Mouse (Mus musculus): ENCODE measurements around the gene Srsf7.

The Srsf7 gene

DNA sequence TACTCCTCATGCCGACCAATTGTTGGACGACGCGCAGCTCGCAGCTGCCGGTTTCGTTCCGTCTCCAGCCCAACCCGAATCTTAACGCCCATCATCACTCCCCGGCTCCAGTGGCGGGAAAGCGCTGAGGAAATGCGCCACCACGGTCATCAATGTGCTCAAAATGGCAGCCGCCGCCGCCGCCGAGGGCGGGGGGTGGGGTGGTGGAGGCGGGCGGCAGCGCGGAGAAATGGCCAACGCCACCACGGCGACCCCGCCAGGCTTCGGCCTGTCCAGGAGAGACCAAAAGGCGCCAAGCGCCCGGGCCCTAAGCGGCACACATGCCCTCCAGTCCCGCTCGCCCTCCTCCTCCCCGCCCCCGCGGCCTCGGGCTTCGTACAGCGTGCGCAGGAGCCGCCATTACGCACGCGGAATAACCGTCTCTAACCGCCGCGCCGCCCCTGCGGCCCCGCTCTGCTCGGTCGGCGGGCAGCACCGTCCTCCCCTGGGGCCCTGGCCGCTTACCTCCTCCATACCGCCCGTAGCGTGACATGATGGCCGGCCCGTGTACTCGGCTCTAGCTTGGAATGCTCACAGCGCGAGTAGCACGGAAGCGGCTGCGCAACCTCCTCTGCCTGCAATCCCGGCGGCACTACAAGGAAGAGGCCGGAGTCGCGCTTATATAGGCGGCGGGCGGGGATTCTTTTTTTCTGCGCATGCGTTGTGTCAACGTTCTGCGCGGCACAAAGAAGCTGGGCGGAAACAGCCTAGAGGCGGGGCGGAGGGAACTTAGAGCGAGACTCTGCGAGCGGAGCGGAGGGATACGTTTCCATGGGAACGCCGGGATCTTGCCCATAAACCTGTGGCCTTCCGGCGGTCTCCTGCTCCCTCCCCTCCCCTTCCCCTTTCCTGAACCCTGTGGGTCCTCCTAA lies at the start of gene Srsf7, which contains the start of gene Ttc39d:
TSS of gene Srsf7 (minus strand) at position 637 of the 911 bp plus-strand sequence.
TSS of gene Ttc39d (plus strand) at position 790 of the 911 bp plus-strand sequence.
- ChIA-PET POLR2A (interaction anchor here (0.5 to 10.7 kb wide), 264 partner anchors 9 to 1292 kb away, joined by 3 to 146 read pairs (median 4); partner anchors contain the start of genes Gemin6 (in 4 of the 4), Morn2 (in 3 of the 4), Atl2 (in 2 of the 4) and Dhx57 (in 2 of the 4)), CTCF (interaction anchor here in 1 of 4 experiments (0.6 to 1.2 kb wide), 2 partner anchors 352 to 358 kb away, joined by 3 to 4 read pairs; no protein-coding TSS in a partner anchor)

DNA sequence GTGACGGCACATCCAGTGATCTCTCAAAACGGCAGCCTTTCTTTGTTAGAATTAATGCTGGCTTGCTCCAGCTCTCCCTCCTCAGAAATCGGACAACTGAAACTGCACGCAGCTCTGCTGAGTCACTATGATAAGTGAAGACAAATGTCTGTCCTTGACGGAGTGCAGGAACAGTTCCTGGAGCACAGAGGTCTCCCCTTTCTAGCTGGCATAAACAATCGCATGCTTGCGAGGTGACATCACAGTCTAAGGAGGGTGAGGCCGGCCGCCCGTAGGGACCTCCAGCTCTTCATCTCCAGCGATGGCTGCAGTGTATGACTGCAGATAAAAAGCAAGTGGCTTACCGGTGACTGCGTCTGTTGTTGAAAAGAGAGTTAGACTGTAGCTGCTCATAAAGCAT lies 48.1 kb upstream of the Srsf7 start:
- POLR2A ChIA-PET: interaction anchor here (0.6 to 10.7 kb wide), 136 partner anchors 8 to 1341 kb away, joined by 3 to 267 read pairs (median 4); partner anchors contain the start of genes Dhx57 (in 4 of the 4), Gemin6 (in 4 of the 4), Morn2 (in 4 of the 4) and Srsf7 (in 4 of the 4)

DNA sequence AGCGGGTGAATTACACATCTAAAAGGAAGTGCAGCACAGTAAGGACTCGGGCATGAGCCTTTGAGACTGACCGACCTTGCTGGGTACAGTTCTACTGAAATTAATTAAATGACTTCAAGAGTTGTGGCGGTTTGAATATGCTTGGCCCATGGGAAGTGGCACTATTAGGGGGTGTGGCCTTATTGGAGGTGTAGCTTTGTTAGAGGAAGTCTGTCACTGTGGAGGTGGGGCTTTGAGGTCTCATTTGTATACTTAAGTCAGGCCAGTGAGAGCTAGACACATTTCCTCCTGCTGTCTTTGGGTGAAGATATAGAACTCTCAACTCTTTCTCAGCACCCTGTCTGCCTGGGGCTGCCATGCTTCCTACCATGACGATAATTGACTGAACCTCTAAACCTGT lies 47.3 kb upstream of the Srsf7 start:
- POLR2A ChIA-PET: interaction anchor here (0.5 to 10.7 kb wide), 126 partner anchors 8 to 555 kb away, joined by 3 to 267 read pairs (median 5); partner anchors contain the start of genes Dhx57 (in 4 of the 4), Gemin6 (in 4 of the 4), Morn2 (in 4 of the 4) and Srsf7 (in 4 of the 4)
- CTCF ChIA-PET: interaction anchor here in 3 of 4 experiments (0.6 to 1.9 kb wide), 6 partner anchors 12 to 306 kb away, joined by 3 to 8 read pairs (median 3); no protein-coding TSS in a partner anchor

More for the DNA sequence above, 48.1 kb upstream of the Srsf7 start:
- CTCF ChIA-PET: interaction anchor here in 3 of 4 experiments (0.6 to 1.9 kb wide), 7 partner anchors 13 to 306 kb away, joined by 3 to 8 read pairs (median 3); no protein-coding TSS in a partner anchor

DNA sequence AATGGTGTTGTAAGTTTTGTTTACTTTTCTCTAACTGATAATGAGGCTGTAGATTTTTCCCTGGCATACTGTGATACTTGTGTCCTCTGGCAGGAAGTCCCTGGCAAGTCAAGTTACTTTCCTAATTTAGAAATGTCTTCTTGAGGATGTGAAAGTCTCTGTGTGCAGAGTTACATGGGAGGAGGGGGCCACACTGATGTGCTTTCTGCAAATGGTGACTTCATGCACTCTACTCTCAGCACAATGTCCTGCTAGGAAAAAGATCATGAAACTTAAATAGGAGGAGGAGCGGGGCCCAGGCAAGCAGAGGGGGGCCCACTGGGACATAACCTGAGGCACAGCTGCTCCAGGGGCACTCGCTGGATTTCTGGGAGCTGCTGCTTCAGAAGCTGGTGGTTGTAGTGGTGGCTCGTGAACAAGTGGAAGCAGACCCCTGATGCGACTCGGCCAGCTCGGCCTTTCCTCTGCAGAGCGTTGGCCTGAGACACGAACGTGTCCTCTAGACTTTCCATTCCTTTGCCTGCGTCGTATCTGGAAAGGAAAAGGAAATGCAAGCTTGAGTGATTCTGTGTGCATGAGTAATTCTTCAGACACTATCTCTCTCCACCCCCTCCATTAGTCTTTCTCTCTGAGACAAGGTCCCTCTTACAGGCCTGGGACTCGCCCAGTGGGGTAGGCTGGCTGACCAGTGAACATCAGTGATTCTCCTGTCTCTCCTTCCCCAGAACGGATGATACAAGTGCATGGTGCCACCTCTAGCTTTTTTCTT lies 45.8 kb upstream of the Srsf7 start:
- POLR2A ChIA-PET: interaction anchor here (0.6 to 10.7 kb wide), 20 partner anchors 11 to 857 kb away, joined by 3 to 267 read pairs (median 38); partner anchors contain the start of genes Srsf7 (in 4 of the 4), Ttc39d (in 4 of the 4), Dhx57 (in 2 of the 4) and Gemin6 (in 2 of the 4)

GRCm38 (mm10) chr17:80243116-80243515 lies 36.0 kb upstream of the Srsf7 start:
- CTCF ChIA-PET: no interaction called here
- POLR2A ChIA-PET: interaction anchor here in 3 of 4 experiments (1.5 to 13.0 kb wide), 9 partner anchors 8 to 43 kb away, joined by 4 to 267 read pairs (median 13); partner anchors contain the start of genes Srsf7 (in 2 of the 3), Ttc39d (in 2 of the 3) and Gemin6 (in 1 of the 3)

More for the DNA sequence above, 45.8 kb upstream of the Srsf7 start:
- CTCF ChIA-PET: interaction anchor here in 3 of 4 experiments (0.5 to 0.7 kb wide), 5 partner anchors 16 to 130 kb away, joined by 3 to 8 read pairs (median 4); no protein-coding TSS in a partner anchor

- POLR2A ChIA-PET: interaction anchor here (0.9 to 13.0 kb wide), 15 partner anchors 8 to 48 kb away, joined by 3 to 267 read pairs (median 7); partner anchors contain the start of genes Srsf7 (in 3 of the 4), Ttc39d (in 3 of the 4), Dhx57 (in 1 of the 4) and Gemin6 (in 1 of the 4)
- CTCF ChIA-PET: interaction anchor here in 3 of 4 experiments (0.5 to 1.9 kb wide), 7 partner anchors 8 to 319 kb away, joined by 3 to 8 read pairs (median 3); partner anchors contain the start of gene Gemin6 (in 1 of the 3)
Observed at GRCm38 (mm10) chr17:80241594-80241993, 34.5 kb upstream of the Srsf7 start.

DNA sequence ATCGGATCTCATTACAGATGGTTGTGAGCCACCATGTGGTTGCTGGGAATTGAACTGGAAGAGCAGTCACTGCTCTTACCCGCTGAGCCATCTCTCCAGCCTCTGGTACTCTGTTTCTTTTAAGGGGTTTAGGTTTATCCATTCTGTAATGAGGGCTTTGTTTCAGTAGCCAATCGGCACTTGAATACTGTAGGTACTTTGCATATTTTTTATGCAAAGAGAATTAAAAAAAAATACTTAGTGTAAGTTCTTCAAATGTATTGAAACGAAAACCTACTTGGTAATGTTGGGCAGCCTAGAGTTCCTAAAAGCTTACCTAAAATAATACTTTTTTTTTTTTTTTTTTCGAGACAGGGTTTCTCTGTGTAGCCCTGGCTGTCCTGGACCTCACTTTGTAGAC lies 30.4 kb upstream of the Srsf7 start:
- ChIA-PET POLR2A (interaction anchor here (0.6 to 13.0 kb wide), 9 partner anchors 8 to 1138 kb away, joined by 3 to 267 read pairs (median 26); partner anchors contain the start of genes Srsf7 (in 3 of the 4), Ttc39d (in 3 of the 4), Dhx57 (in 1 of the 4) and Gemin6 (in 1 of the 4)), CTCF (interaction anchor here in 1 of 4 experiments (1.3 kb wide), 1 partner anchor 14 kb away, joined by 3 read pairs; the partner anchor contains the start of gene Gemin6)

- ChIA-PET POLR2A (interaction anchor here in 3 of 4 experiments (0.7 to 13.0 kb wide), 14 partner anchors 8 to 53 kb away, joined by 3 to 267 read pairs (median 6); partner anchors contain the start of genes Gemin6 (in 3 of the 3), Srsf7 (in 2 of the 3), Ttc39d (in 2 of the 3) and Dhx57 (in 1 of the 3)), CTCF (interaction anchor here in 2 of 4 experiments (0.7 to 1.3 kb wide), 4 partner anchors 13 to 341 kb away, joined by 3 to 4 read pairs (median 3); partner anchors contain the start of genes Cdkl4 (in 1 of the 2) and Gemin6 (in 1 of the 2))
Observed at GRCm38 (mm10) chr17:80236805-80237204, 29.7 kb upstream of the Srsf7 start.

GRCm38 (mm10) chr17:80235477-80235876 lies 28.4 kb upstream of the Srsf7 start:
- CTCF ChIA-PET: no interaction called here

DNA sequence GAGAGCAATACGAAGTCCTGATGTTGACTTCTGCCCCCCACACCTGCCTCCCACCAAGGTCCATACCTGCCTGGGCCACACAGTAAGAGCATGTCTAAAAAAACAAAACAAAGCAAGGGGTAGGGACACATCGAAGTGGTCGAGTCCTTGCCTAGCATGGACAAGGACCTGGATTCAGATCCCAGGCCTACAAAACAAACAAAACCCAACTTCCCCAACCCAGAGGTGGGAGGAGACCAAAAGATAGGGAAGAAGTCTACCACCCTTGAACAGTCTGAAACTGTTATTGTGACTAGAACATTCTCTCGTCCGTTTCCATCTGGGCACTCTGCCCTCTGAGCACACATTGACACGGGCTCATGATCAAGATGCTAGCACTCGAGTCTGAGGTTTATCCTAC lies 27.3 kb upstream of the Srsf7 start:
- ChIA-PET CTCF (interaction anchor here in 3 of 4 experiments (0.8 to 1.2 kb wide), 4 partner anchors 56 to 1330 kb away, joined by 3 to 4 read pairs (median 4); partner anchors contain the start of genes Dhx57 (in 2 of the 3) and Morn2 (in 2 of the 3)), POLR2A (interaction anchor here (0.6 to 13.0 kb wide), 27 partner anchors 9 to 748 kb away, joined by 3 to 267 read pairs (median 5); partner anchors contain the start of genes Gemin6 (in 4 of the 4), Ttc39d (in 4 of the 4), Srsf7 (in 3 of the 4) and Dhx57 (in 1 of the 4))

More at GRCm38 (mm10) chr17:80235477-80235876, 28.4 kb upstream of the Srsf7 start:
- POLR2A ChIA-PET: interaction anchor here (0.6 to 13.0 kb wide), 12 partner anchors 10 to 206 kb away, joined by 3 to 267 read pairs (median 7); partner anchors contain the start of genes Gemin6 (in 2 of the 4), Srsf7 (in 2 of the 4), Ttc39d (in 2 of the 4) and Dhx57 (in 1 of the 4)

GRCm38 (mm10) chr17:80233844-80234243 lies 26.7 kb upstream of the Srsf7 start:
- ChIA-PET POLR2A (interaction anchor here (0.6 to 13.0 kb wide), 32 partner anchors 8 to 217 kb away, joined by 3 to 267 read pairs (median 4); partner anchors contain the start of genes Gemin6 (in 4 of the 4), Ttc39d (in 4 of the 4), Srsf7 (in 3 of the 4) and Dhx57 (in 1 of the 4)), CTCF (interaction anchor here in 3 of 4 experiments (0.5 to 1.4 kb wide), 9 partner anchors 8 to 1329 kb away, joined by 3 to 5 read pairs (median 3); partner anchors contain the start of genes Dhx57 (in 2 of the 3) and Morn2 (in 2 of the 3))

- ChIA-PET CTCF (no interaction called here), POLR2A (interaction anchor here in 3 of 4 experiments (0.9 to 6.8 kb wide), 5 partner anchors 12 to 61 kb away, joined by 3 to 51 read pairs (median 4); partner anchors contain the start of genes Srsf7 (in 2 of the 3) and Ttc39d (in 2 of the 3))
Observed at GRCm38 (mm10) chr17:80229396-80229795, 22.3 kb upstream of the Srsf7 start.

GRCm38 (mm10) chr17:80225142-80225541 lies 18.0 kb upstream of the Srsf7 start:
- ChIA-PET CTCF (interaction anchor here in 1 of 4 experiments (0.7 kb wide), 1 partner anchor 352 kb away, joined by 3 read pairs; no protein-coding TSS in a partner anchor), POLR2A (interaction anchor here (0.9 to 5.8 kb wide), 23 partner anchors 9 to 225 kb away, joined by 3 to 146 read pairs (median 11); partner anchors contain the start of genes Srsf7 (in 3 of the 4), Ttc39d (in 3 of the 4), Dhx57 (in 1 of the 4) and Morn2 (in 1 of the 4))

DNA sequence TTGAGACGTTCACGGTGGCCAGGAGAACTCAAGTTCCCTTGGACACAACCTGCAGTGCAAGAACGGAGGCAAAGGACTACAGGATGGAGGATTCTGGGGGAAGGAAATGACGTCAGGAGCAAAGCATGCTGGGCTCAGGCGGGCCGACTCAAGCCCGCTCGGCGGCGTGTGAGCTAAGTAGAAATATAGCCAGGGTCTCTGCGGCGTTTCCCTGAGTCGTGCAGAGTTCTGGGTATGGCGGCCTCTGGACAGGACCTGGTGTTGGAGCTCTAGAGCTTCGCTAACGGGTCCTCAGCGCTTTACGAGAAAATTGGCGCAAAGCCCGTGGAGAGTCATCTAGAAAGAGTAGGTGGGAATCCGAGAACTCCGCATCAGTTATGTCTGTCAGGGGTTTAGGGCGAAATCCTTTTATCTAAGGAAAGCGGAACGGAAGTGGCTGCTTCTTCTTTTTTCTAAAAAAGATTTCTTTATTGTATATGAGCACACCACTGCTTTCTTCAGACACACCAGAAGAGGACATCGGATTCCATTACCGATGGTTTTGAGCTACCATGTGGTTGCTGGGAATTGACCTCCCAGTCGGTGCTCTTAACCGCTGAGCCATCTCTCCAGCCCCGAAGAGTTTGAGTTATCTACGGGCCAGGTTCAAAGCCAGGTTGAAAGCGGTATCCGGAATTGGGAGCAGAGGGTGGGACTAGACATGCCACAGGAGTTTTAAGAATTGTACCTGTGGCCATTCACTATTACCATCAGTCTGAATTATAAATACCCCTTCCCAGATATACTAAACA lies 17.4 kb upstream of the Srsf7 start, which contains the start of gene Gemin6:
TSS of gene Gemin6 (plus strand) at position 116 of the 791 bp plus-strand sequence.
- CTCF ChIA-PET: interaction anchor here (0.5 to 1.7 kb wide), 10 partner anchors 13 to 570 kb away, joined by 3 to 4 read pairs (median 3); no protein-coding TSS in a partner anchor
- POLR2A ChIA-PET: interaction anchor here (0.6 to 5.8 kb wide), 79 partner anchors 7 to 1397 kb away, joined by 3 to 146 read pairs (median 5); partner anchors contain the start of genes Srsf7 (in 4 of the 4), Ttc39d (in 4 of the 4), Dhx57 (in 3 of the 4) and Morn2 (in 3 of the 4)

GRCm38 (mm10) chr17:80223829-80224228 lies 16.7 kb upstream of the Srsf7 start:
- ChIA-PET POLR2A (interaction anchor here (0.6 to 5.8 kb wide), 79 partner anchors 8 to 1398 kb away, joined by 3 to 146 read pairs (median 5); partner anchors contain the start of genes Srsf7 (in 4 of the 4), Ttc39d (in 4 of the 4), Dhx57 (in 3 of the 4) and Morn2 (in 3 of the 4)), CTCF (interaction anchor here (0.6 to 1.7 kb wide), 11 partner anchors 13 to 571 kb away, joined by 3 to 4 read pairs (median 3); no protein-coding TSS in a partner anchor)

All from embryonic stem cell, embryonic (primary cell).